Mouse (Mus musculus) skeletal muscle tissue, adult 2 months (tissue): ENCODE measurements around the gene Thumpd3.

ENCODE experiments used
- DNase-seq: peaks from one replicate; pipeline ENCODE4 v3.0.0-alpha.2; 2012; ENCODE audit warnings: low read depth, low spot score

Gene Thumpd3

DNA sequence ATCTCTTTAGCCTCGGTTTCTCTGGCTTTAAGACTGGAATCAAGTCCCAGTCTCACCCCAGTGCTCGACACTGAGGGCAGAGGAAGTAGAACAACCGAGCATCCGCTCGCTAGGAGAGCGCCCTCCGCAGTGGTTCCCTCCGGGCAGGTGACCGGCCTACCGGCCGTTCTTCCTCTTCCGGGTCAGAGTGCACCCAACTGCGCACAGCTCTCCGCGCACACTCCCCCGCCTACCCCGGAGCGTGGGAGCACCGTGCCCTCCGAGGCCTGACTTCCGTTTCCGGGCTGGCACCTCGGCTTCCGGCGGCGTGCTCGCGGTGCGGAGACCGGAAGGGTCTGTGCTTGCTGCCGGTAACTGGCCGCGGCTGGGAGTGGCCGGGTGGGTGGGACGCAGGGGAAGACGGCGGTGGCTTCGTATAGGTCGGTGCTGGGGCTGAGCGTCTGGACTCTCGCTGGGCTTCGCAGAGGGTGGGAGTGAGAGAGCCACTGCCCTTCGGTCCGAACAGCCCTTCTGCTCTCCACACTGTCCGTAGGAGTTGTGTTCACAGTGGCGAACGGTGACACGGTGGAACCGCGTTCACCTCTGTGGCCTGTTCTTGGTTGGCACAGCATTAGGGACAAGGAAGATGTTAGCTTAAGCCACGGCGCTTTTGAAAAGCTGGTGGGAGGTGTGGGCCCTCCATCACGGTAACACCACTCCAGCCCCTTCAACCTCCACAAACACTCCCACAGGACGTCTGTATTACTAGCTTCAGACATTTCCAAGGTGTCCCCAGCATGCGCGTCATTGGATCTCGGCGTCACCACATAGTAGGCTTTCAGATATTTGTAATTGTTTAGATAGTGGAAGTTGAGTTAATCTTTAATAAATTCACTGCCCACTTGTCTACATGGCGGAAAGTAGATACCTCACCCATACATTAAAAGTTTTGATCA is at the start of gene Thumpd3:
TSS of gene Thumpd3 (plus strand) at position 185 of the 935 bp plus-strand sequence.
- peak; percentile 97 for DNase-seq

DNA sequence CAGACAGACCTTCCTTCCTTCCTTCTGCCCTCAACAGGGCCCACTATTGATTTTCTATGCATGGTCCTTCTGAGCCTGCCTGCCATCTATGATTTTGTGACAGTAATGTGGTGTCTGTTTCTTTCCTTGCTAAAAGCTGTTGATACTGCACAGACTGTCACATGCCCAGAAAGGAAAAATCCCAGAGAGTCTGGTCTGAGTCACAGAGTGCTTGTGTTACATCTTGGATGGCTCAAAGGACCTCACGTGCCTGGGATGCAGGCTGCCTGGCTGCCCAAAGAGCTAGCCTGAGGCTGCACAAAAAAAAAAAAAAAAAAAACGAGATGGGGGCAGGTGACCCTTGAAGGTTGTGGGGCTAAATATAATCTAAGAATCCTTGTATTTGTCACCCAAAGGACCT is 46.8 kb upstream of the Thumpd3 start:
- no peak for DNase-seq

DNA sequence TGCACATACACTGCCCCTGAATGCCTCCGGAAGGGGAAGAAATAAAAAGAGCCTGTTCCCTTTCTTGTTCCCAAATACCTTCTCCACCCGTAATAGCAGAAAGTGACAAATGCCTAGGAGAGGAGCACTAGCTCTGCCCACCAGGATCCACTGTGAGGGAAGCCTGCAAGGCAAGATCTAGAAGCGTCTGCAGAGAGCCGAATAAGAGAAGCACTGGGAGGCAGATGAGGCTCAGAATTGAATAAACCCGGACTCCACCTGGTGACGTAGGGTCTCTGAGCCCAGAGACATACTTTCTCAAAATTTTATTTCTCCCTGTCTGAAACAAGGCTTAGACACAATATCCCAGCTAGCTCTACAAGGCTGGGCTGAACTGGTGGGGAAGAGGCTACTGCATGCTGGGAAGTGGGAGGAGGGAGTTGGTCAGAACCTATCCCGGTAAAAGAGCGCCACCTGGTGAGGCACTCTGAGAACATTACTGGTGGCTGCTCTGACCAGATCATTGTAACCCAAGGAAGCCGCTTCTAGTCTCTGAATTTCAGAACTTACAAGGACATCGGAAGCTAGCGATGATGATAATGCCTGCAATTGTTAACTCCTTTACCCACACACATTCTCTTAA is 45.2 kb upstream of the Thumpd3 start:
- peak; percentile 73 for DNase-seq

DNA sequence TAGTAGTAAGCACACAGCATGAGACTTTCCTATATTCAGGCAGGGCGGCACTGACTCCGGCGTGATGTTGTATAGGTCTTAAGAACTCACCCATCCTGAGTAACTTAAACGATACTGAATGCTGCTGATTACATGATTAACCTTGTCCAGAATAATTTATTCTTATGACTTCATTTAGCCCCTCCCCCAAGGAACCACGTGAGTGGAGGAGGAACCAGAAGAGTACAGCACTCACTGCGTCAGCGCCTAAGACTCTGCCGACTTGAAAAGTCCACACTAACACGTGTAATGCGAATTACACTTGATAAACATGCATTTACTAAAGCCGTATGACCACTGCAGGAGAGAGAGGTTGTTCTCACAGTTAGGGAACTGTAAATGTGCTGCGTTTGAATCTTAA is 44.3 kb upstream of the Thumpd3 start:
- no peak for DNase-seq

DNA sequence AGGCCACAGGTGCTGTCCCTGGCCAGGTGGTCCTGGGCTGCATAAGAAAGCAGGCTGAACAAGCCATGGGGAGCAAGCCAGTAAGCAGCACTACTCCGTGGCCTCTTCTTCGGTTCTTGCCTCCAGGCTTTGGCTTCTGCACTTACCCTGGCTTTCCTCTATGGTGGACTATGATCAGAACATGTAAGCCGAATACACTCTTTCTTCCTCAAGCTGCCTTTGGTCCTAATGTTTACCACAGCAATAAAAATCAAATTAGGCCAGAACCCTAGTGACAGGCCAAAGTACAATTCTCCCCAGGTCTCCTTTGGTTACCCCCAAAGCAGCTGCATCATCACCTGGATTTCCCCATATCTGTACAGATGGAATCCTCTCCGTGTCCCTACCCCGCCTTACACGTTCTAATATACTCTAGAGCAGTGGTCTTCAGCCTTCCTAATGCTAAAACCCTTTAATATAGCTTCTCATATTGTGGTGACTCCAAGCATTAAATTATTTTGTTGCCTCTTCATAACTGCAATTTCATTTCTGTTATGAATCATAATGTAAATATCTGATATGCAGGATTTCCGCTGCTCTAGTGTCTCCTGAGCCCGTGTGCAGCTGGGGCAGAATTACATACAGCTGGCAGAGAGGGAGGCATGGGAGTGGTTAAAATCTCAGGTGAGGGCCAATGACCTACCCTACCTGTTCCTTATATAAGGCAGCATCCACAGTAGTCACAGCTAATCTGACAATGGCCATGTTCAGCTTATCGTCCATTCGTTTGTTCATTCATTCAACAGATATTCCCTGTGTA is 42.5 kb upstream of the Thumpd3 start:
- no peak for DNase-seq

DNA sequence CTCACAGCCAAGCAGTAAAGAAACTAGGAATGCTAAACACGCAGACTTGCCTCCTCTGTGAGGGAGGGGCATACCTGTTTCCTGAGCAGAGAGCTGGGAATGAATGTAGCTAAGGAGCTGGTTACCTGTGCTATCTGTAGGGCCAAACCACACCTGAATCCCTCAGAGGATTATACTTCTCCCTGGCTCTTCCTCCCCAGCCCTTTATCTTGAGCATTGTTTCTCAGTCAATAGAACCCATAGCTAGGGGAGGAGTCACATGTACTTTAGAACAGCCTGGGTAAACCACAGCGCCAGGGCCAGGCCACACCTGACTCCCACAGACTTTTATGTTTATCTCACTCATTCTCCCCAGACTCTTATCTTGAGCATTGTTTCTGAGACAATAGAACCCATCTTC is 39.2 kb upstream of the Thumpd3 start:
- DNase-seq = no peak

DNA sequence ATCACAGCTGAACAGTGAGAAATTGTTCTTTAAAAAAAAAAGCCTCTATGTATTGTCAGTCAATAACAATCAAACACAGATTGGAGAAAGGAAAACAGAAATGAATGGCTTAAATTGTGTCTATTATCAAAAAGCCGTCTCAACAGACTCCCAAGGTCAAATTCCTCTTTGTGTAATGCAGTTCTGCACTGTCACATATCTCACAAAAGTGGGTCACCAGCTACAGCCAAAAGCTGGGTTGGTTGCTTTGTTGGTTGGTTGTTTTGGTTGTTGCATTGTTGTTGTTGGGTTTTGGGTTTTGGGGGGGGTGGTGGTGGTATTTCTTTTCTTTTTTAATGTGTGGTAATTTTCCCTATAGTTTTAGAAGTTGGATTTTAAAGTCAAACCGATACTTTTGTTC is 34.1 kb upstream of the Thumpd3 start:
- DNase-seq = no peak

DNA sequence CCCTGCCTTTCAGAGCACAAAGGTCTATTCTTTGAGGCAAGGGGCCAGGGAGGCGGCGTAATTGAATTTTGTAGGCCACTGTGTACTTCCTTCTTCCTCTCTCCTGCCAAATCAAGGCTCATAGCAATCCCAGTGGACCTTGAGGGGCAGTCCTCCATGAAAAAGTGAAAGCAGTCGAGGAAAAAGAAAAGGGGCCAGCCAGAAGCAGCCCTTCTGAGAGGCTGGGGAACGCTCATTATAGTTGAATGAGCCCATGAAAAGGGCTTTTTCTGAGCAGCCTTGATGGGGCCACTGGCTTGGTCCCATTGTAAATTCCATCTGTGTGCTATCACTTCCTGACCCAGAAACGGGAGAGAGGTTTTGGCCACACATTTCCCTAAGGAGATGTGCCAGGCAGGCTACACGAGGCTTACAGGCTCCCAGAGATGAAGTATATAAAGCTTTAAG is 33.5 kb upstream of the Thumpd3 start:
- peak; percentile 75 for DNase-seq

DNA sequence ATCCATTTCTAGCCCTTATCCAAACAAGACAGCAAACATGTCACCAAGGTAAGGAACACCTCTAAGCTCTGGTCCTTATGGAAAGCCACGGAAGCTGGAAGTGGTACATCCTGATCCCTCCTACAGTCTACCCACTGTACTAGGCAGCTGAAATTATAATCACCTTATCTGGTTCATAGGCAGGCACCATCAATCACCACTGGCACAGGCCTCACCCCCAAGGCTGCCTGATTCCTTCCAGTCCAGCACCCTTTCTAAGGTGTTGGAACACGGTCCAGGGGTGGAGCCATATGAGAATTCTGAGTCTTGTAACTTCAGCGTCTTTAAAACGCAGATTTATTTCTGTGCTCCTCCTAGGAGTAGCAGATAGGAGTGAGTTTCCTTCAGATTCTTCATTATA is 32.5 kb upstream of the Thumpd3 start:
- no peak for DNase-seq

DNA sequence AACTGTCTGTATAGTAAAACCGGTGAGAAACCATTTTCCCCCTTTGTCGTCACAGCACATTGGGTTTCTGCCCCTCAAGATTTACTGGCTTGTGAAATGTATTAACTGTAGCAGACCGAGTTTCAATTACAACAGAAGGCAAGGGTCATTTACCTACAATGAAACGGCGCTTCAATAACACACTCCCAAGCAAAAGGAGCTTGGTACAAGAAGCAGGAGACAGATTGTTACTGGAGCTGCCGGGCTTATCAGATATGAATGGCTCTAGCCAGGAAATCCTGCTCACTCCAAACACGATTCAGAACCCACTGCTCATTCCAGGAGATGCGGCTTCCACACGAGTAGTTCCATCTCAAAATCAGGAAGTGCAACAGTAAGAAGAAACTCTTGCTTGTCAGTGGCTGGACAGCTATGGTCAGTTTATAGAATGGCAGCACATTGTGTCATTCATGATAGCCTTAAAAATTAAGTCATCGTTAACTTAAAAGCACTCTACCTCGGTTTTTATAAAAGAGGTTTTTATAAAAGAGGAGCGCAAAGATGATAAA is 28.5 kb upstream of the Thumpd3 start:
- DNase-seq = no peak

DNA sequence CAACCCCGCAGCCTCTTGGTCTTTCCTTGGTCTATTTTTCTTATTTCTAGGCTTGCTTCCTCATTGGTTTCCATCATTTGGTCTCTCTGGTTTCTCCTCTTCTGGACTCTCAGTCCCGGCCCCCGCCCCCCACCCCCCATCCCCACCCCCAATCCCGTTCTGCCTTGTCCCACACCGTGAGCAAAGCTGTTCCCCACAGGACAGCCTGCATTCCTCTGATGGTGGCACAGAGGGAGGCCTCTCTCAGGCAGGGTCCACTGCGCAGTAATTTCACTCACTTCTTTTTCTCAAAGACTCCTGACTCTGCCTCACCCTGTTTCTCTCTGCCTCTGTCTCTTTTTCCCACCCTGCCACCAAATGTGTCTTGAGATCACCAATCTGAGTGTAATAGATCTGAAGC is 27.9 kb upstream of the Thumpd3 start:
- DNase-seq = no peak

DNA sequence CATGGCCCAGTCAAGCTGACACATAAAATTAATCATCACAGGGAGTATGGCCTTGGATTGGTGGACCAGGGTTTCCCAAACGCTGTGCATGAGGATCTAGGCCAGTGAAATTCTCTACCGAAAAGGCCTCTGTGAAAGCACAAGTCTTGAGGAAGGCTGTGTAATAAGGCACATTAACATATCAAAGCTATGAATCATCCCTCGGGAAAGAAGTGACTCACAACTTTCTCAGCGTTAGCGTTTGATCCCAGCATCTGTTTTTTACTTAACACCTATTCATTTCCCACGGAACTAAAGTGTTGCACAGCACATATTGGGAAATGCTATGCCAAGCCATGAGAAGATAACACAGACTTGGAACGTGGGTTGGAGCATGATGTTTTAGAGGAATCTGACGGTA is 21.2 kb upstream of the Thumpd3 start:
- DNase-seq = no peak

DNA sequence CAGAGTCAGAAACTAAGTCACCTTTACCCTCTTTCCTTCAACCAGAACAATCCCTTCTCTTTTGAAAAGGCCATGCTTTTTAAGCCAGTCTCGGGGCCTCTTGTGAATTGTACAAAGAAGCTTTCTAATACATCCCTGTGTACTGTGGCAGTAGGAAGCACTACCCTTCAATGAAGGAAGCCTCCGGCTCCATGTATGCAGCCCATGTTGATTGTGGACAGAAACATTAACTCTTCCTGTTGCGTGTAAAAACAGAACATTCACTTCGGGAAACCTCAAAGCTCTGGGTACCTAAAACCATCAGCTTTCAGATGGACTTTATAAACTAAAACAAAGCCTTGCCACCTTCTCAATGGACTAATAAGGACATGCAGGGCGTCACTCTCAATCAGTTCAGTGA is 20.3 kb upstream of the Thumpd3 start:
- no peak for DNase-seq

DNA sequence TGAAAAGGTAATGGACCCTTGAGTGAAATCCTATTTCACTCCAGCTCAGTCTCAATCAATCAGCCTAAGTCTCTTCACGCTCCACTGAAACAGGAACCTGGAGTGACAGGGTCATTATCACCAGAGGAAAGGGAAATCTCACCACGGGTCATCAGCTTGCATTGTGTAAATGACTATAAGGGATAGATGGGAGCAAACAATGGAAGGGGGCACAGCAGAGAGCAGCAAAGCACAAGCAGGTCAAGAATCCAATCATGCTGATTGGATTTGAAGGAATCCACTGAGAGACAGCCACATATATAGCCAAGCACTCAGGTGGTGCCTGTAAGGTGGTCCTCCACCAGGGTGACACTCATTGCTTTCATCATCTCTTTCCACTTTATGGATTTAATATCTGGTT is 18.6 kb upstream of the Thumpd3 start:
- DNase-seq = no peak

DNA sequence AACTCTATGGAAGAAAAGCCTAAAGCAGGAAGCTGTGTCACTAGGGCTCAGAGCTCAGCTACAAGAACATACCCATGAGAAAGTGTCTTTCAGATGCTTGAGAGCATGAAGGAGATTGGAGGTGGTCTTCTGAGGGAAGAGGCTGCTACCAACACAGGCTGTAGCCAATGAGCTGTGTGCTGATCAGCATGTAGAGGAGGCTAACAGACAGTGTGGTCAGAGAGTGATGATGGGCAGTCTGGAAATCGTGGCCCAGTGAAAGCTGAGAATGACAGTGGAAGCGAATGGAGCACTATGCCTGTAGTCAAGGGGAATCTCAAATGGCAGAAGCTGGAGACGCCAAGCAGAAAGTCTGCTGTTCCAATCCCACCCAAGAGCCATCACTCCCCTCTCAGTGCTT is 17.0 kb upstream of the Thumpd3 start:
- DNase-seq = no peak

DNA sequence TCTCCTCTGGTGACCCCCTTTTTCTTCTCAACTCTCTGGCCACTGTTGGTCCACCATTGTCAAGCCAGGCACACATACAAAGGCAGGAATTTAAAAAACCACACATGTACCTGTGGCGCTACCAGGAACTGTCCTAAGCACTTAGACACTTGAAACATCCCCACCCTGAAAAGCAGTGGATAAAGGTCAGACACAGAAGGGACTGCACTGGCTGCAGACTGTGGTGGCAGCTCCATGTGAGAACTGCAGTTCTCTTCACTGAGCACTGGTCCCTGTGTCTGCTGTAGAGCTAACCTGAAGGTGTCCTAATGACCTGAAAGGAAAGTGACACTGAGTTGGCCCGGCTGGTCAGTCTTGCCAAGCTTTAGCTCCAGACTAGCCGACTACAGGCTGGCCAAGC is 15.5 kb upstream of the Thumpd3 start:
- no peak for DNase-seq

DNA sequence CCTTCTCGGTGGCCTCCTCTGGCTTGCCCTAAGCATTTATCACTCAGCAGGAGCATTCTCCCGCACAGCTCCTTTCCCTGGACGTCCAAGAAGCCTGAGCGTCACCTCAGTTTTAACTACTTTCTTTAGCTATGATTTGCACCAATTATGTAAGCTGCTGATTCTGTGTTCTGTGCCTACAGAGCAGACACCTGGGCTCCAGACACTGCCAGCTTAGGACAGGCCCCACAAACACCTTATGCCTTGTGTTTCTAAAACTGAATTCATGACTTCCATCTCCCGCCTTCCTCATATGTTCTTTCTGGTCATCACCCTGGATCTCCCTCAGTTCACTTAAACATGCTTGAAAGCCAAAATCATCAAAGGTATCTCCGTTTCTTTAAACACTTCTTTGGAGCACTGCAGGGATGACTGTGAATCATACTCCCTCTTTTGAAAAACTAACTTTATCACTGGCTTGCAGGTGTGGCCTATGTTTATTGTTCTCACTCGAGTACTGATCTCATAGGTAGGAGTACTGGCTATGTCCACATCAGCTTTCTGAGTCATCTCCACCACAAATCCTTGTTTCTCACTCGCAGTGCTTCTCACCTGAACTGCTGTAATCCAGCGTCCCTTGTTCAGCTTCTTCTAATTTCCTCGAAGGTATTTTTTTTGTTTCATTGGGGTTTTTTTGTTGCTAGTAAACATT is 14.9 kb upstream of the Thumpd3 start:
- no peak for DNase-seq

DNA sequence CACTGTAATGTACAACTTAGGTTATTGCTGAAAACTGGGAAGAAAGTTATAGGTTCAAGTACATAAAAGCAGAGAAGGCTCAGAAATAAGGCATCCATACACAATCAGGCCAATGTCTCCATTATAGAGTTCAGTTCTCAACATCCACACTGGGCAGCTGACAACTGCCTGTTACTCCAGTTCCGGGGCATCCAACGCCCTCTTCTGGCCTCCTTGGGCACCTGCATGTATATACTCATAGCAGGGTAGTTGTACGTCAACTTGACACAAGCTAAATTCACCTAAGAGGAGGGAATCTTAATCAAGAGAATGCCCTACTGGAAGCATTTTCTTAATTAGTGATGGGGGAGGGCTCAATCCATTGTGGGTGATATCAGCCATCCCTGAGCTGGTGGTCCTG is 13.9 kb upstream of the Thumpd3 start:
- DNase-seq = no peak

DNA sequence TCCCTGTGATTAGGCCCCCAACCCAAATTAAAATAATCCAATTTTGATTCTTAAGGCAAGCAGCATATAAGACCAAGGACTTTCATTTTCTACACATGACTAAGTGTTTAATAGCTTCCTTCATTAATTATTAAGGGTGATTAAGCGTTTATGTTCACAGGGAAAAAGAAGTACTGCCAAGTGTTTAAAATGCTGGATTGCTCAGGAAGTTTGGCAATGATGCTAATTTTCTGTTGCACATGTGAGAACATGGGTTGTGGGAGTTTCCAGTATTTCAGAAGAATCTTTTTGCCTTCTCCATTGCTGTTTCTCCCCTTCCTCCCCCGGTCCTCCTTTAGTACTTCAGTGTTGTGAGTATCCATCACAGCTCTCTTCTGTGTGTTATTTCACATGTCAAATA is 12.8 kb upstream of the Thumpd3 start:
- DNase-seq = no peak

DNA sequence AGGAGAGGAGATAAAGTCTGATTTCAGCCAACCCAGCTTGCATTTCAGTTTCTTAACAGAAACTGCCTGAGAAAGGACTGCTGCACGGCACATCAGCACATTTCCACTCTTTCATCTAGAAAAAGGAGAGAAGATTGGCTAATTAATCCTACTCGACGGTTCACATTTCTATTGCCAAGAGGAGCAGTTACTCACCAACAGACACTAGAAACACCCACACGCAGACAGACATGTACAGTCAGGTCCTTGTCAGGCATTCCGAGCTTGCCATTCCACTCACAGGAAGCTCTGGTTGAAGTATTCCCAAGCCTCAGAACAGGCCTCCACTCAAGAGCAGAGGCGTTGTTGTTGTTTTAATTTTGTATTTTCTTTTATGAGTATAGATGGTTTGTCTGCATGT is 11.6 kb upstream of the Thumpd3 start:
- DNase-seq = no peak

DNA sequence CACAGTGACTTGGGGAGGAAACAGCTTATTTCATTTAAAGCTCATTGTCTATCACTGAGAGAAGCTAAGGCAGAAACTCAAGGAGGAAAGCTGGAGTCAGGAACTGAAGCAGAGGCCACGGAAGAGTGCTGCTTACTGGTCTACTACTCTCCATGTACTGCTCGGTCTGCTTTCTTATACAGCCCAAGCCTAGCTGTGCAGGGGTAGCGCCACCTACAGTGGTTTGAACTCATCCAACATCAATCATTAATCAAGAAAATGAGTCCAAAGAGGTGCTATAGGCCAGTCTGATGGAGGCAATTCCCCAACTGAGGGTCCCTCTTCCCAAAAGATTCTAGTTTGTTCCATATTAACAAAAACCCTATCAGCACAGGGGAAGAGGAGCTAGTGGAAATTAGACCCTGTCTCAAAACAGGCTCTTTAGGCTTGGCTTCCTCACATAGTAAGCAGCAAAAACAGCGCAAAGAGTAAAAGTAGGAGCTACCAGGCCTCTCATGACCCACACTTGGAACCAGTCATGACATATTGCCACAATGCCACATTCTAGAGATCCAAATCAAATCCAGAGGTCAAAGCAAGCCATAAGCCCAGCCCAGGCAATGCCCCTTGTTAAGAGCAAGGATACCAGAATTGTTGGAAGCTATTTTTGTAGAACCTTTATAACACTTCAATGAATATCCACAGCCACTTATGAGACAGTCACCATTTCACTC is 9.4 kb upstream of the Thumpd3 start:
- no peak for DNase-seq
